Mouse (Mus musculus): ENCODE results near the gene Hs6st1. TPM values are rescaled to one million over a fixed set of nuclear protein-coding genes. Genes with fewer than 3 reads are reported as not detected.

The Hs6st1 gene
- polyA plus RNA-seq, 2 experiments = 6.8 to 31.0 TPM

DNA sequence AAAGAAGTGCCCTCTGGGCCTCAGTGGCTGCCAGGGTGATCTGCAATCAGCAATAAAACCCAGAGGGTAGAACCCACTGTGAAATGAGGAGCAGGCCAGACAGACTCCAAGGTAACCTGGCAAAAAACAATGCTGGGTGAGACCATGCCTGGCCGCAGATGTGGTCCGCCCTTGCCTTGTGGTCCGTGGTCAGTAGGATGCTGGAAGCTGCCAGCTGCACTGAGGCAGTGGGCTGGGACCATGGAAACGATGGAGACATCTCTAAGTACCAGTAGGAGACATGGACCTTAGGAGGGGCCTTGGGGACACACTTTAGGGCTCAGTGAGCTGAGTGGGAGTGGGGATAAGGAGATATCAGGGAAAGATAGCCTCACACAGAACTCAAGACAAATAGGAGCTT lies 64.0 kb downstream of the Hs6st1 start:
- H3K27me3 ChIP-seq (ENCODE audit: control insufficient read depth, insufficient read depth, low read length) = no peaks in the 10 kb centered on the region
- H3K4me2 ChIP-seq (ENCODE audit: low read depth) = peak overlapping the region; percentile 63
- no peaks in the 10 kb centered on the region for H3K9me3 ChIP-seq (ENCODE audit: control insufficient read depth, low read length)
- DNase-seq (ENCODE audit: low read depth in 3 of 3, low spot score in 3 of 3) (no peak), ATAC-seq (ENCODE audit: insufficient read depth) (no peak)
- no peak for TF ChIP-seq CTCF (IDR thresholded peaks at IDR 0.05; ENCODE audit: low read depth)
- no peak for TF ChIP-seq EP300 (IDR thresholded peaks at IDR 0.05; ENCODE audit: low read depth)
- peak overlapping the region; percentile 51 for H3K9ac ChIP-seq (replicated peaks)
- peak overlapping the region; percentile 30 to 35 for H3K4me3 ChIP-seq (ENCODE audit: insufficient read depth in 1 of 2, low read depth in 2 of 2, low read length in 2 of 2)
- 52% methylated on average over 4 of the region's 4 CpGs for WGBS (ENCODE audit: insufficient replicate concordance)
- peaks cover 37 to 44% of the 10 kb centered on the region in 2 experiments for H3K4me1 ChIP-seq (replicated peaks; ENCODE audit: control insufficient read depth in 2 of 2, insufficient read depth in 2 of 2, low read length in 1 of 2)
- H3K27ac ChIP-seq = peak overlapping the region; percentile 54
- no peaks in the 10 kb centered on the region for H3K36me3 ChIP-seq (replicated peaks; ENCODE audit: control insufficient read depth, insufficient read depth, low read depth)

GRCm38 (mm10) chr1:36133041-36133440 lies 64.8 kb downstream of the Hs6st1 start:
- Histone ChIP-seq H3K4me1 (replicated peaks; ENCODE audit: control insufficient read depth in 2 of 2, insufficient read depth in 2 of 2, low read length in 1 of 2) (peaks cover 35 to 44% of the 10 kb centered on the region in 2 experiments), H3K36me3 (replicated peaks; ENCODE audit: control insufficient read depth, insufficient read depth, low read depth) (no peaks in the 10 kb centered on the region), H3K4me2 (ENCODE audit: low read depth) (no peak overlapping the region), H3K4me3 (ENCODE audit: insufficient read depth in 1 of 2, low read depth in 2 of 2, low read length in 2 of 2) (no peak overlapping the region), H3K27ac (peak overlapping the region; percentile 18; the same call in 1 of the 2 replicates), H3K9me3 (ENCODE audit: control insufficient read depth, low read length) (no peaks in the 10 kb centered on the region), H3K9ac (replicated peaks) (no peak overlapping the region), H3K27me3 (ENCODE audit: control insufficient read depth, insufficient read depth, low read length) (no peaks in the 10 kb centered on the region)
- TF ChIP-seq EP300 (IDR thresholded peaks at IDR 0.05; ENCODE audit: low read depth) (no peak), CTCF (IDR thresholded peaks at IDR 0.05; ENCODE audit: low read depth) (no peak)
- WGBS (ENCODE audit: insufficient replicate concordance) = 37% methylated on average over 8 of the region's 8 CpGs
- DNase-seq (ENCODE audit: low read depth in 3 of 3, low spot score in 3 of 3) (no peak), ATAC-seq (ENCODE audit: insufficient read depth) (no peak)

- Histone ChIP-seq H3K9ac (replicated peaks) (no peak overlapping the region), H3K4me3 (ENCODE audit: insufficient read depth in 1 of 2, low read depth in 2 of 2, low read length in 2 of 2) (no peak overlapping the region), H3K9me3 (ENCODE audit: control insufficient read depth, low read length) (no peaks in the 10 kb centered on the region), H3K36me3 (replicated peaks; ENCODE audit: control insufficient read depth, insufficient read depth, low read depth) (no peaks in the 10 kb centered on the region), H3K4me1 (replicated peaks; ENCODE audit: control insufficient read depth in 2 of 2, insufficient read depth in 2 of 2, low read length in 1 of 2) (peaks cover 35 to 44% of the 10 kb centered on the region in 2 experiments), H3K27ac (no peak overlapping the region), H3K27me3 (ENCODE audit: control insufficient read depth, insufficient read depth, low read length) (no peaks in the 10 kb centered on the region), H3K4me2 (ENCODE audit: low read depth) (no peak overlapping the region)
- WGBS (ENCODE audit: insufficient replicate concordance) = 47% methylated on average over 3 of the region's 3 CpGs
- no peak for DNase-seq (ENCODE audit: low read depth in 3 of 3, low spot score in 3 of 3)
- ATAC-seq (ENCODE audit: insufficient read depth) = no peak
- TF ChIP-seq CTCF (IDR thresholded peaks at IDR 0.05; ENCODE audit: low read depth) (no peak), EP300 (IDR thresholded peaks at IDR 0.05; ENCODE audit: low read depth) (no peak)
Observed at GRCm38 (mm10) chr1:36133647-36134046, 65.4 kb downstream of the Hs6st1 start.

DNA sequence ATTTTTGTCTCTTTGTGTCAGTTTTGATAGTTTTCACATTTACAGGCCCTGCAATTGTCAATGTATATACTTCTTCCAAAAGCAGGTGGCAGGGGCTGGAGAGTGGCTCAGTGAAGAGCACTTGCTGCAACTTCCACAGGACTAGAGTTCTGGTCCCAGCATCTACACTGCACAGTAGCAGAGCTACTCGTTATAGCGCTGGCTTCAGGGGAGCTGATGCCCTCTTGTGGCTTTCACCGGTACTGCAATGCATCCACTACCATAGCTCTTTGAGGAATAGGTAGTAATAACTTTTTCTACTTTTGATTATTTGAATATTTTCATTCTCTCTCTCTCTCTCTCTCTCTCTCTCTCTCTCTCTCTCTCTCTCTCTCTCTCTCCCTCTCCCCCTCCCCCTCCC lies 66.4 kb downstream of the Hs6st1 start:
- Histone ChIP-seq H3K27me3 (ENCODE audit: control insufficient read depth, insufficient read depth, low read length) (no peaks in the 10 kb centered on the region), H3K4me2 (ENCODE audit: low read depth) (no peak overlapping the region), H3K27ac (no peak overlapping the region), H3K9ac (replicated peaks) (no peak overlapping the region), H3K4me3 (ENCODE audit: insufficient read depth in 1 of 2, low read depth in 2 of 2, low read length in 2 of 2) (no peak overlapping the region), H3K4me1 (replicated peaks; ENCODE audit: control insufficient read depth in 2 of 2, insufficient read depth in 2 of 2, low read length in 1 of 2) (peaks cover 29 to 36% of the 10 kb centered on the region in 2 experiments), H3K9me3 (ENCODE audit: control insufficient read depth, low read length) (no peaks in the 10 kb centered on the region), H3K36me3 (replicated peaks; ENCODE audit: control insufficient read depth, insufficient read depth, low read depth) (no peaks in the 10 kb centered on the region)
- 0% methylated on average over 3 of the region's 3 CpGs for WGBS (ENCODE audit: insufficient replicate concordance)
- DNase-seq (ENCODE audit: low read depth in 3 of 3, low spot score in 3 of 3) = peak; percentile 64 to 67 (median 65)
- ATAC-seq (ENCODE audit: insufficient read depth) = no peak
- TF ChIP-seq EP300 (IDR thresholded peaks at IDR 0.05; ENCODE audit: low read depth) = no peak
- TF ChIP-seq CTCF (IDR thresholded peaks at IDR 0.05; ENCODE audit: low read depth) = peak; percentile 98

GRCm38 (mm10) chr1:36140311-36140710 lies 72.1 kb downstream of the Hs6st1 start:
- H3K27me3 ChIP-seq (ENCODE audit: control insufficient read depth, insufficient read depth, low read length) = no peaks in the 10 kb centered on the region
- H3K27ac ChIP-seq = no peak overlapping the region
- H3K36me3 ChIP-seq (replicated peaks; ENCODE audit: control insufficient read depth, insufficient read depth, low read depth) = peaks cover 20% of the 10 kb centered on the region
- ATAC-seq (ENCODE audit: insufficient read depth) (no peak), DNase-seq (ENCODE audit: low read depth in 3 of 3, low spot score in 3 of 3) (no peak)
- H3K4me2 ChIP-seq (ENCODE audit: low read depth) = no peak overlapping the region
- TF ChIP-seq EP300 (IDR thresholded peaks at IDR 0.05; ENCODE audit: low read depth) (no peak), CTCF (IDR thresholded peaks at IDR 0.05; ENCODE audit: low read depth) (no peak)
- H3K4me1 ChIP-seq (replicated peaks; ENCODE audit: control insufficient read depth in 2 of 2, insufficient read depth in 2 of 2, low read length in 1 of 2) = no peaks in the 10 kb centered on the region
- H3K4me3 ChIP-seq (ENCODE audit: insufficient read depth in 1 of 2, low read depth in 2 of 2, low read length in 2 of 2) = no peak overlapping the region
- 86% methylated on average over 15 of the region's 15 CpGs for WGBS (ENCODE audit: insufficient replicate concordance)
- H3K9me3 ChIP-seq (ENCODE audit: control insufficient read depth, low read length) = no peaks in the 10 kb centered on the region
- no peak overlapping the region for H3K9ac ChIP-seq (replicated peaks)
